Mouse (Mus musculus): ENCODE measurements at regions not wholly inside any gene's neighbourhood (a gene's known extent, or its start where the extent isn't known, plus 50 kb on each side); places are given as distances from the start of the nearest gene placed in this dataset.

GRCm38 (mm10) chr4:131314231-131314630 lies 370.0 kb downstream of the Matn1 start:
- no peak overlapping the region for H3K9ac ChIP-seq (replicated peaks; ENCODE audit: low read depth, low read length)
- no peaks in the 10 kb centered on the region for H3K9me3 ChIP-seq (ENCODE audit: control insufficient read depth, low read depth, low read length)
- no peak overlapping the region for H3K27ac ChIP-seq (ENCODE audit: low read length)
- WGBS, result 71% methylated on average over 3 of the region's 3 CpGs
- H3K27me3 ChIP-seq (ENCODE audit: control insufficient read depth, insufficient read depth, low read length), result no peaks in the 10 kb centered on the region
- H3K4me2 ChIP-seq (replicated peaks; ENCODE audit: low read depth, low read length), result no peak overlapping the region
- no peaks in the 10 kb centered on the region for H3K4me1 ChIP-seq (ENCODE audit: control insufficient read depth, insufficient read depth, low read length)
- no peak for ATAC-seq (ENCODE audit: insufficient number of reproducible peaks, insufficient read depth, low FRiP score, low read depth)
- H3K36me3 ChIP-seq (ENCODE audit: control insufficient read depth, insufficient read depth, low read length), result no peaks in the 10 kb centered on the region
- no peak overlapping the region for H3K4me3 ChIP-seq (ENCODE audit: low read depth, low read length)

GRCm38 (mm10) chr4:131316041-131316440 lies 371.9 kb downstream of the Matn1 start:
- Histone ChIP-seq H3K4me1 (ENCODE audit: control insufficient read depth, insufficient read depth, low read length) (no peaks in the 10 kb centered on the region), H3K4me2 (replicated peaks; ENCODE audit: low read depth, low read length) (no peak overlapping the region), H3K9me3 (ENCODE audit: control insufficient read depth, low read depth, low read length) (no peaks in the 10 kb centered on the region), H3K27me3 (ENCODE audit: control insufficient read depth, insufficient read depth, low read length) (no peaks in the 10 kb centered on the region), H3K9ac (replicated peaks; ENCODE audit: low read depth, low read length) (no peak overlapping the region), H3K4me3 (ENCODE audit: low read depth, low read length) (no peak overlapping the region), H3K36me3 (ENCODE audit: control insufficient read depth, insufficient read depth, low read length) (no peaks in the 10 kb centered on the region), H3K27ac (ENCODE audit: low read length) (no peak overlapping the region)
- ATAC-seq (ENCODE audit: insufficient number of reproducible peaks, insufficient read depth, low FRiP score, low read depth), result no peak
- WGBS, result 72% methylated on average over 3 of the region's 3 CpGs

GRCm38 (mm10) chr4:131322323-131322722 lies 378.1 kb downstream of the Matn1 start:
- no peaks in the 10 kb centered on the region for H3K9me3 ChIP-seq (ENCODE audit: control insufficient read depth, low read depth, low read length)
- no peak overlapping the region for H3K4me2 ChIP-seq (replicated peaks; ENCODE audit: low read depth, low read length)
- 62% methylated on average over 5 of the region's 5 CpGs for WGBS

GRCm38 (mm10) chr4:131324486-131324885 lies 380.3 kb downstream of the Matn1 start:
- Histone ChIP-seq H3K4me2 (replicated peaks; ENCODE audit: low read depth, low read length) (no peak overlapping the region), H3K9ac (replicated peaks; ENCODE audit: low read depth, low read length) (no peak overlapping the region), H3K36me3 (ENCODE audit: control insufficient read depth, insufficient read depth, low read length) (no peaks in the 10 kb centered on the region), H3K4me3 (ENCODE audit: low read depth, low read length) (no peak overlapping the region), H3K9me3 (ENCODE audit: control insufficient read depth, low read depth, low read length) (no peaks in the 10 kb centered on the region), H3K4me1 (ENCODE audit: control insufficient read depth, insufficient read depth, low read length) (no peaks in the 10 kb centered on the region), H3K27ac (ENCODE audit: low read length) (no peak overlapping the region), H3K27me3 (ENCODE audit: control insufficient read depth, insufficient read depth, low read length) (no peaks in the 10 kb centered on the region)
- WGBS, result 70% methylated on average over 3 of the region's 3 CpGs
- no peak for ATAC-seq (ENCODE audit: insufficient number of reproducible peaks, insufficient read depth, low FRiP score, low read depth)

More at GRCm38 (mm10) chr4:131322323-131322722, 378.1 kb downstream of the Matn1 start:
- no peak for ATAC-seq (ENCODE audit: insufficient number of reproducible peaks, insufficient read depth, low FRiP score, low read depth)
- Histone ChIP-seq H3K27me3 (ENCODE audit: control insufficient read depth, insufficient read depth, low read length) (no peaks in the 10 kb centered on the region), H3K4me3 (ENCODE audit: low read depth, low read length) (no peak overlapping the region), H3K36me3 (ENCODE audit: control insufficient read depth, insufficient read depth, low read length) (no peaks in the 10 kb centered on the region), H3K9ac (replicated peaks; ENCODE audit: low read depth, low read length) (no peak overlapping the region), H3K27ac (ENCODE audit: low read length) (no peak overlapping the region), H3K4me1 (ENCODE audit: control insufficient read depth, insufficient read depth, low read length) (no peaks in the 10 kb centered on the region)

- H3K9ac ChIP-seq (replicated peaks; ENCODE audit: low read depth, low read length), result no peak overlapping the region
- H3K36me3 ChIP-seq (ENCODE audit: control insufficient read depth, insufficient read depth, low read length), result no peaks in the 10 kb centered on the region
- H3K27me3 ChIP-seq (ENCODE audit: control insufficient read depth, insufficient read depth, low read length), result no peaks in the 10 kb centered on the region
- H3K4me2 ChIP-seq (replicated peaks; ENCODE audit: low read depth, low read length), result no peak overlapping the region
- no peak overlapping the region for H3K4me3 ChIP-seq (ENCODE audit: low read depth, low read length)
- no peaks in the 10 kb centered on the region for H3K4me1 ChIP-seq (ENCODE audit: control insufficient read depth, insufficient read depth, low read length)
- H3K27ac ChIP-seq (ENCODE audit: low read length), result no peak overlapping the region
- 69% methylated on average over 11 of the region's 11 CpGs for WGBS
- no peaks in the 10 kb centered on the region for H3K9me3 ChIP-seq (ENCODE audit: control insufficient read depth, low read depth, low read length)
- ATAC-seq (ENCODE audit: insufficient number of reproducible peaks, insufficient read depth, low FRiP score, low read depth), result no peak
Observed at GRCm38 (mm10) chr4:131325200-131325599, 381.0 kb downstream of the Matn1 start.

GRCm38 (mm10) chr4:131325609-131326008 lies 381.4 kb downstream of the Matn1 start:
- Histone ChIP-seq H3K4me2 (replicated peaks; ENCODE audit: low read depth, low read length) (no peak overlapping the region), H3K27ac (ENCODE audit: low read length) (no peak overlapping the region), H3K27me3 (ENCODE audit: control insufficient read depth, insufficient read depth, low read length) (no peaks in the 10 kb centered on the region), H3K36me3 (ENCODE audit: control insufficient read depth, insufficient read depth, low read length) (no peaks in the 10 kb centered on the region), H3K4me3 (ENCODE audit: low read depth, low read length) (no peak overlapping the region), H3K9me3 (ENCODE audit: control insufficient read depth, low read depth, low read length) (no peaks in the 10 kb centered on the region), H3K4me1 (ENCODE audit: control insufficient read depth, insufficient read depth, low read length) (no peaks in the 10 kb centered on the region), H3K9ac (replicated peaks; ENCODE audit: low read depth, low read length) (no peak overlapping the region)
- no peak for ATAC-seq (ENCODE audit: insufficient number of reproducible peaks, insufficient read depth, low FRiP score, low read depth)
- 69% methylated on average over 3 of the region's 3 CpGs for WGBS

- Histone ChIP-seq H3K9ac (replicated peaks; ENCODE audit: low read depth, low read length) (no peak overlapping the region), H3K9me3 (ENCODE audit: control insufficient read depth, low read depth, low read length) (no peaks in the 10 kb centered on the region), H3K27ac (ENCODE audit: low read length) (no peak overlapping the region), H3K4me3 (ENCODE audit: low read depth, low read length) (no peak overlapping the region), H3K27me3 (ENCODE audit: control insufficient read depth, insufficient read depth, low read length) (no peaks in the 10 kb centered on the region), H3K4me2 (replicated peaks; ENCODE audit: low read depth, low read length) (no peak overlapping the region), H3K4me1 (ENCODE audit: control insufficient read depth, insufficient read depth, low read length) (no peaks in the 10 kb centered on the region), H3K36me3 (ENCODE audit: control insufficient read depth, insufficient read depth, low read length) (no peaks in the 10 kb centered on the region)
- WGBS, result 45% methylated on average over 5 of the region's 5 CpGs
- no peak for ATAC-seq (ENCODE audit: insufficient number of reproducible peaks, insufficient read depth, low FRiP score, low read depth)
Observed at GRCm38 (mm10) chr4:131329398-131329797, 385.2 kb downstream of the Matn1 start.

- no peak overlapping the region for H3K9ac ChIP-seq (replicated peaks; ENCODE audit: low read depth, low read length)
- no peak overlapping the region for H3K27ac ChIP-seq (ENCODE audit: low read length)
- no peaks in the 10 kb centered on the region for H3K27me3 ChIP-seq (ENCODE audit: control insufficient read depth, insufficient read depth, low read length)
- H3K4me1 ChIP-seq (ENCODE audit: control insufficient read depth, insufficient read depth, low read length), result no peaks in the 10 kb centered on the region
- no peaks in the 10 kb centered on the region for H3K9me3 ChIP-seq (ENCODE audit: control insufficient read depth, low read depth, low read length)
- H3K4me3 ChIP-seq (ENCODE audit: low read depth, low read length), result no peak overlapping the region
- no peak for ATAC-seq (ENCODE audit: insufficient number of reproducible peaks, insufficient read depth, low FRiP score, low read depth)
- WGBS, result 94% methylated on average over 4 of the region's 4 CpGs
- no peaks in the 10 kb centered on the region for H3K36me3 ChIP-seq (ENCODE audit: control insufficient read depth, insufficient read depth, low read length)
- no peak overlapping the region for H3K4me2 ChIP-seq (replicated peaks; ENCODE audit: low read depth, low read length)
Observed at GRCm38 (mm10) chr4:131331646-131332045, 387.5 kb downstream of the Matn1 start.

GRCm38 (mm10) chr4:131336801-131337200 lies 392.6 kb downstream of the Matn1 start:
- 84% methylated on average over 3 of the region's 3 CpGs for WGBS

More at GRCm38 (mm10) chr4:131336801-131337200, 392.6 kb downstream of the Matn1 start:
- Histone ChIP-seq H3K4me3 (ENCODE audit: low read depth, low read length) (no peak overlapping the region), H3K9me3 (ENCODE audit: control insufficient read depth, low read depth, low read length) (no peaks in the 10 kb centered on the region), H3K4me1 (ENCODE audit: control insufficient read depth, insufficient read depth, low read length) (no peaks in the 10 kb centered on the region), H3K9ac (replicated peaks; ENCODE audit: low read depth, low read length) (no peak overlapping the region), H3K27ac (ENCODE audit: low read length) (no peak overlapping the region), H3K36me3 (ENCODE audit: control insufficient read depth, insufficient read depth, low read length) (no peaks in the 10 kb centered on the region), H3K4me2 (replicated peaks; ENCODE audit: low read depth, low read length) (no peak overlapping the region), H3K27me3 (ENCODE audit: control insufficient read depth, insufficient read depth, low read length) (no peaks in the 10 kb centered on the region)
- ATAC-seq (ENCODE audit: insufficient number of reproducible peaks, insufficient read depth, low FRiP score, low read depth), result no peak
